Mouse (Mus musculus) monocyte, adult 5-6 weeks (primary cell): Measurements from ENCODE around the gene Cyp2c55. TPM values are rescaled to one million over a fixed set of nuclear protein-coding genes. Genes with fewer than 3 reads are reported as not detected.

Experiments used
- ATAC-seq: fragments of 153-309, 156-312 bp; replicated peaks from 2 replicates; pipeline ENCODE4 v1.8.0; 2017; ENCODE audit warnings: mild to moderate bottlenecking; ENCODE audit not compliant: low TSS enrichment, insufficient number of reproducible peaks, severe bottlenecking, poor library complexity, low FRiP score
- total RNA-seq: library from RNA; stranded (forward); fragments of 200-1000, 200-491, 200-594 nt; gene quantifications from 3 replicates; pipeline ENCODE4 v1.2.3, GENCODE M21; 2017

Gene Cyp2c55
- not detected in 3 replicates for total RNA-seq

GRCm38 (mm10) chr19:39006715-39007114, at the start of gene Cyp2c55:
Gene Cyp2c55, plus strand, starts transcription at chr19:39007019.
- ATAC-seq: no peak

GRCm38 (mm10) chr19:38970741-38971140, 36.1 kb upstream of the Cyp2c55 start:
- ATAC-seq: no peak

DNA sequence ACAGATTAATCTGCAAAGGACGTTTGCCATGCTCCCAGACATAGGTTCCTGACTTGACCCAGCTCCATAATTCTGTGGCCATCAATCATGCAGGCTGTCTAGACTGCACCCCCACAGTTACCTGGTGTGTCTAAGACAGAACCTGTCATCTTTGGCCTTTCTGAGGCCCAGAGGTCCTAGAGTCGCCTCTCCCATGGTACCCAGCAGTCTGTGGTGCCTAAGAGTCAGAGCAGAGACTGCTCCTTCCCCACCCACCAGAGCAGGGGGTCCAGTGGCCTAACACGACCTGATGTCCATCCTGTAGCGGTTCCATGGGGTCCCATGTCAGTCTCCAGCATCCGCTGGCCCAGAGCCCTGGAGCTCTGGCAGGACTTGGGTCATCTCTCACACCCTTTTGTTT, 34.2 kb upstream of the Cyp2c55 start:
- ATAC-seq: no peak

GRCm38 (mm10) chr19:38973666-38974065, 33.2 kb upstream of the Cyp2c55 start:
- no peak for ATAC-seq

DNA sequence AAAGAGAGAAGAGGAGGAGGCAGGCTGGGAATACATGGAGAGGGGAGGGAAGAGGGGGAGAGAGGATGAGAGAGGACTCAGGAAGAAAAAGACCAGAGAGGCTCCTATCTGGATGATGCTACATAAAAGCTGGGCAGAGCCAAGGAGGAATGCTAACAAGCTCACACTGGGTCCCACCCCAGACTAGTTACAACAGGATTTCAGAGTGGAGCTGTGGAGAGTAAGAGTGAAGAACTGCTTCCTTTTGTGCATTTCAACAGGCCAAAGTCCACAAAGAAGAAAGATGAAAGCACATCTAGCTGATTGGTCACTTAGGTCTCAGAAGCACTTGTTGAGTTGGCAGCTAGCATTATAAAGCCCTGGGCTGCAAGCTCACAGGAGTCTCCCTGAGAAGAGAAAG, 30.6 kb upstream of the Cyp2c55 start:
- ATAC-seq: no peak

GRCm38 (mm10) chr19:38981966-38982365, 24.9 kb upstream of the Cyp2c55 start:
- no peak for ATAC-seq

DNA sequence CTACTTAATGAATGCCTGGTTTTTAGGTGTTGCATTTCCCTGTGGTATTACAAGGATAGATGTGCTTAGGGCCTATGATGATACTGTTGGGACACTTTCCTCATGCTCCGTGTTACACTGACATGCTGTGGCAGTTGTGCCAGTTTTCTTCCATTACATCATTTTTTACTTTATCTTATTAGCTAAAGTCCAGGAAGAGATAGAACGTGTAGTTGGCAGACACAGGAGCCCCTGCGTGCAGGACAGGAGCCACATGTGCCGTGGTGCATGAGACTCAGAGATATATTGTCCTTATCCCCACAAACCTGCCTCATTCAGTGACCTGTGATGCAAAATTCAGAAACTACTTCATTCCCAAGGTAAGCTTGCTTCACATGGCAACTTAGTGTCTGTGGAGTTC, 8.6 kb upstream of the Cyp2c55 start:
- ATAC-seq: no peak

DNA sequence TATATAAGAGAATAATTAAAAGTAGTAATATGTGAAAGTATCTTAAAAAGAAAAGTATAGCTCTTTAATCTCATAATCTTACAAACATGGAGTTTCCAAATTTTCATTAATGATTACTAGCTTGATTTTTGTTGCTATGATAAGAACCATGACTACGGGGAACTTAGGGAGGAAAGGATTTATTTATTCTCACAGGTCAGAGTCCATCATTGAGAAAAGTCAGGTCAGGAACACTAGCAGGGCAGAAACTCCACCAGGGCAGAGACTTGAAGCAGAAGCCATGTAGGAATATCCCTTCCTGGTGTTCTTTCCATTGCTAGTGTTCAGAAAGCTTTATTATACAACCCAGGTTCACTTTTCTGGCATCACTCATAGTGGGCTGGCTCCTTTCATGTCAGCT, 8.1 kb upstream of the Cyp2c55 start:
- no peak for ATAC-seq

DNA sequence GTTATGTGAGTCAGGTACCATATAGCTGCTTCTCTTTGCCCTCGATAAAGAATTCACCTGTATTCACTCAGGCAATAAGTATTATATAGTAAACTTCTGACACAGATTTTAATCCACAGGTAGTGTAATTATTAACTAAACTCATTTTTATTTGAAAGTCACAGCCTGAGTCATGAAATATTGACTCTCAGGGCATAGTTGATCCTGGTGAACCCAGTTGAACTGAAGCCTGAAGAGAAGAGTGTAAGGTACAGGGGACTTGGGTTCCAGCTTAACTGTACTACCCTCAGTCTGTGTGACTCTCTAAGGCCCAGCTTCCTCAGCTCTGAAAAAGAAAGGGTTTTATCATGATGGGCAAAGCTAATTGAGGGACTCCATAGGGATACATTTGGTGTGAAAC, 1.7 kb upstream of the Cyp2c55 start:
- ATAC-seq: no peak

GRCm38 (mm10) chr19:39057928-39058327, 51.1 kb downstream of the Cyp2c55 start:
- ATAC-seq: no peak

GRCm38 (mm10) chr19:39060719-39061118, 53.9 kb downstream of the Cyp2c55 start, which contains the start of gene Cyp2c65:
Gene Cyp2c65, plus strand, starts transcription at chr19:39061015.
- ATAC-seq: no peak

Other genes with a start within 250 kb of the Cyp2c55 start
- gene Noc3l, start 187.8 kb upstream of the Cyp2c55 start, total RNA-seq: 13.9 to 21.6 TPM (median 15.4 TPM) in 3 replicates
- gene Tbc1d12, start 170.4 kb upstream of the Cyp2c55 start, total RNA-seq: 5.5 to 10.3 TPM (median 6.4 TPM) in 3 replicates
- 4.6 to 15.3 TPM (median 12.0 TPM) in 3 replicates for gene Hells, start 76.1 kb upstream of the Cyp2c55 start, total RNA-seq
- gene Cyp2c65, start 54.0 kb downstream of the Cyp2c55 start, total RNA-seq: not detected in 3 replicates
- gene Cyp2c66, start 106.9 kb downstream of the Cyp2c55 start, total RNA-seq: not detected in 3 replicates